Mouse (Mus musculus): ENCODE measurements around the gene Gm8127. TPM values are rescaled to one million over a fixed set of nuclear protein-coding genes. Genes with fewer than 3 reads are reported as not detected.

Gm8127 gene
- polyA plus RNA-seq (2017; shearing (Covaris generic)): not detected

DNA sequence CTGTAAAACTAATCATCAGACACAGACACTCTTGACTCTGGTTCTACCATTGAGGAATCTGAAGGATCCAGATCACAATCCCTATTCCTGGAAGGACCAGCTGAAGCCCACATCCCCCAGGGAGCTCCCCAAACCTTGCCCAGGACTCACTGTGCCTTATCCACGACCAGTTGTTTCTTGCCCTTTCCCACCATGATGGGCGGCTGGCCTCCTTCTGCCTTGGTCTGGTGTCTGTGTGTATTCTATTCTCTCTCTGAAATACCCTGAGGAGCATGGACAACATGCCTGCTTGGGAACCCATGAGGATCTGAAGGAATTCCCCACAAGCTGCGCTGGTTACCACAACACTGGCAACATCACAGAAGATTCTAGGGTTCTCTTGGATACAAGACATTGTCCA lies at the start of gene Gm8127:
Gene Gm8127, minus strand, starts transcription at position 330 of the 400 bp plus-strand sequence.

DNA sequence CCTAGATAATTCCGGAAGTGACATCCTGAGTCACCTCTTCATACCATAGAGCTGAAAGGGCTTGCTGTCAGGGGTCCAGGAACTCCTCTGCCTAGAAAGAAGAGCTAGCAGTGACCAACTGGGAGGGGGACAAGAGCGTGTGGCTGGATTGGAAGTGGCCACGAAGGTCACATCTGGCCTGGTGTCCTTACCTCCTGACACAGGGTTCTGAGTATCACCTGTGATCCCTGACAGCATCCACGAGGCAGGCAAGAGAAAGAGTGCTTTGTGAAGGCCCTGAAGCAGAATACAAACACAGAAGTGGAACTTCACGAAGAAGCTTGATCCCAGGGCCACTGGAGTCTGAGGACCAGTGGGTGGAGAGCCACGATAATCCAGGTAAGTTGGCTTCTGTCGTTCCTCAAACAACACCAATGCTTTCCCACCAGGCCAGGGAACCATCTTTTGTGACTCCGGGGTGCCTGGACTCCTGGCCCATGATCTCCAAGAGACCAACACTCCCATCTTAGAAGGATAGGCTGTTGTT lies 18.6 kb downstream of the Gm8127 start, which contains the start of gene Gm9732:
Gene Gm9732, plus strand, starts transcription at position 51 of the 526 bp plus-strand sequence.

DNA sequence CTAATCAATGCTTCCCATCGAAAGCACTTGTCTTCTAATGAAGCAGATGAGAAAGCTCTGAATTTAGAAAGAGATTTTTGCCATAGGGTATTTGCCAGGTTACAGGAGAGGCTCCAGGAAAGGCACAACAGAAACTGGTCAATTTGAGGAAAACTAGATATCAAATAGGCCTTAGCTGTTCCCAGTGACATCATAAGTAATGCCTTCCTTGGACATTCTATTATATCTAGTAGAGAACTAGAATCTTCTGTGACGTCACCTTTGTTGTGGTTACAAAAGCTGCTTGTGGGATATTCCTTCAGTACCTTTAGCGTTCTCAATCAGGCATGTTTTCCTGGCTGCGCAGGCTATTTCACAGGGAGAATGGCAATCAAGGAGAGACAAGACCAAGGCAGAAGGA lies 35.3 kb downstream of the Gm8127 start, which contains the start of gene Gm8126:
Gene Gm8126, plus strand, starts transcription at position 301 of the 400 bp plus-strand sequence.

Other genes with a start within 250 kb of the Gm8127 start
- not detected for gene Gm8094, start 217.2 kb downstream of the Gm8127 start, polyA plus RNA-seq (2017; shearing (Covaris generic))
- gene Gm8104, start 193.2 kb downstream of the Gm8127 start, polyA plus RNA-seq (2017; shearing (Covaris generic)): not detected
- gene Gm7233, start 114.0 kb downstream of the Gm8127 start, polyA plus RNA-seq (2017; shearing (Covaris generic)): not detected
- not detected for gene Gm8122, start 58.5 kb downstream of the Gm8127 start, polyA plus RNA-seq (2017; shearing (Covaris generic))
- gene Gm8126, start 35.2 kb downstream of the Gm8127 start, polyA plus RNA-seq (2017; shearing (Covaris generic)): not detected
- not detected for gene Gm9732, start 18.8 kb downstream of the Gm8127 start, polyA plus RNA-seq (2017; shearing (Covaris generic))
- not detected for gene 1700001F09Rik, start 54.0 kb upstream of the Gm8127 start, polyA plus RNA-seq (2017; shearing (Covaris generic))
- not detected for gene Gm8138, start 122.5 kb upstream of the Gm8127 start, polyA plus RNA-seq (2017; shearing (Covaris generic))
- gene Gm5799, start 249.7 kb upstream of the Gm8127 start, polyA plus RNA-seq (2017; shearing (Covaris generic)): not detected

Measured in activated CD4-positive, CD25-positive, alpha-beta regulatory T cell, adult 9 weeks (primary cell).